Mouse (Mus musculus) 3T3-L1 (cell line): ENCODE results near the gene Gm21738.
"Not testable (repeated sequence)": the region's sequence is repeated elsewhere in the genome, so short reads cannot be mapped to it uniquely, and the experiment has no call there.

ENCODE experiments used
- DNase-seq: peaks from one replicate; pipeline ENCODE4 v3.0.0-alpha.2; 2015; ENCODE audit warnings: low read depth, low spot score

Gm21738 gene

DNA sequence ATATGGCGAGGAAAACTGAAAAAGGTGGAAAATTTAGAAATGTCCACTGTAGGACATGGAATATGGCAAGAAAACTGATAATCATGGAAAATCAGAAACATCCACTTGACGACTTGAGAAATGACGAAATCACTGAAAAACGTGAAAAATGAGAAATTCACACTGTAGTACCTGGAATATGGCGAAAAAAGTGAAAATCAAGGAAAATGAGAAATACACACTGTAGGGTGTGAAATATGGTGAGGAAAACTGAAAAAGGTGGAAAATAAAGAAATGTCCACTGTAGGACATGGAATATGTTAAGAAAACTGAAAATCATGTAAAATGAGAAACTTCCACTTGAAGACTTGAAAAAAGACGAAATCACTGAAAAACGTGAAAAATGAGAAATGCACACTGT is at the start of gene Gm21738:
Gene Gm21738, minus strand, starts transcription at position 101 of the 400 bp plus-strand sequence.
- DNase-seq = not testable (repeated sequence)

DNA sequence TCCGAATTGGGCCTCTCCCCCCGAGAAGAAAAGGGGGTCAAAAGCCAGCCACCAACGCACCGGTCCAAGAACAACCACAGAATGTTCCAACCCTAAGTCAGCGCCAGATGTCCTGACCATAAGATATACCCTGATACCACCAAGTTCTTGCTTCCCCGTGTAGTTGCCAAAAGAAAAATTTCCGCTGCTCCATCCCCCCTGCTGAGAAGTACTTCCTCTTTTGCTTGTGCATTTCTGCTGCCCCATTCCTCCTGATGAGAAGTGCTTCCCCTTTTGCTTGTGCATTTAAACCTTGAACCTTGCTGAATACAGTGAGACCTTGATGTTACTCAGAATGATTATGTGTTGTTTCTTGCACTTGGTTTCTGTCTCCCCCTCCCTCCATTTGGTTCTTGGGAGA is 35.0 kb downstream of the Gm21738 start:
- DNase-seq = not testable (repeated sequence)
